Mouse (Mus musculus): ENCODE data around the gene Frmd4b.

- TF ChIP-seq CTCF (IDR thresholded peaks at IDR 0.05; ENCODE audit: low read depth, low read length) = no peak
- no peak for TF ChIP-seq POLR2A (IDR thresholded peaks at IDR 0.05; ENCODE audit: extremely low read depth, insufficient read depth, low read length)
Measured at GRCm38 (mm10) chr6:97273777-97274176, 343.6 kb downstream of the Frmd4b start.

Measured in liver, adult 2 months (tissue).